Mouse (Mus musculus) midbrain, embryonic 16.5 days (tissue): ENCODE measurements around the gene Agmat. TPM values are rescaled to one million over a fixed set of nuclear protein-coding genes. Genes with fewer than 3 reads are reported as not detected.

Source experiments
- ATAC-seq: fragments of 200-750 bp; cut with Nextera tagmentation; 2 replicates; pipeline ENCODE4 v1.8.0; 2017; ENCODE audit warnings: moderate TSS enrichment
- H3K27ac ChIP-seq: fragments of 300-500 bp; sonication (generic); 2 replicates; pipeline ENCODE4 v1.5.1; 2014; ENCODE audit warnings: mild to moderate bottlenecking, low read length, mixed read lengths
- H3K27me3 ChIP-seq: fragments of 300-500 bp; sonication (generic); 2 replicates; pipeline ENCODE4 v1.6.1; 2014; ENCODE audit warnings: low read depth, low read length, mixed read lengths; ENCODE audit not compliant: control insufficient read depth, insufficient read depth
- H3K36me3 ChIP-seq: fragments of 300-500 bp; sonication (generic); 2 replicates; pipeline ENCODE4 v1.6.1; 2014; ENCODE audit warnings: mild to moderate bottlenecking, low read length, moderate library complexity, mixed read lengths; ENCODE audit not compliant: control insufficient read depth, insufficient read depth
- H3K4me1 ChIP-seq: fragments of 300-500 bp; sonication (generic); 2 replicates; pipeline ENCODE4 v1.6.1; 2014; ENCODE audit warnings: mild to moderate bottlenecking, low read length, mixed read lengths; ENCODE audit not compliant: control insufficient read depth, insufficient read depth
- H3K4me2 ChIP-seq: fragments of 300-500 bp; sonication (generic); 2 replicates; pipeline ENCODE4 v1.6.1; 2014; ENCODE audit warnings: mild to moderate bottlenecking, low read length, mixed read lengths
- H3K4me3 ChIP-seq: fragments of 300-500 bp; sonication (generic); 2 replicates; pipeline ENCODE4 v1.5.1; 2014; ENCODE audit warnings: low read depth, mild to moderate bottlenecking, low read length, moderate library complexity, mixed read lengths
- H3K9ac ChIP-seq: fragments of 300-500 bp; sonication (generic); 2 replicates; pipeline ENCODE4 v1.6.1; 2014; ENCODE audit warnings: low read depth, low read length, mixed read lengths
- H3K9me3 ChIP-seq: fragments of 300-500 bp; sonication (generic); replicated peaks from 2 replicates; pipeline ENCODE4 v1.6.1; 2014; ENCODE audit warnings: mild to moderate bottlenecking, low read length, mixed read lengths; ENCODE audit not compliant: control insufficient read depth, poor library complexity, severe bottlenecking
- WGBS: fragments of 180-500 bp; shearing (Covaris S2); extraction: QIAGEN DNeasy Blood & Tissue Kit; methylation state at CpG from one replicate; pipeline ENCODE4 v1.1.7; 2014; 5-methylcytosine and 5-hydroxymethylcytosine counted together
- polyA plus RNA-seq: library from polyadenylated mRNA; unstranded; fragments of >200 nt; fragmentation: Nextera tagmentation; extraction: Ambion mirVana; gene quantifications from 2 replicates; pipeline ENCODE4 v1.2.1, GENCODE M21; 2015

The Agmat gene
- polyA plus RNA-seq, 1 experiment from 2014 or later: not detected

GRCm38 (mm10) chr4:141749557-141749956, 3.1 kb downstream of the Agmat start:
- no peak overlapping the region for H3K4me3 ChIP-seq
- H3K36me3 ChIP-seq: no peaks in the 10 kb centered on the region
- no peaks in the 10 kb centered on the region for H3K27me3 ChIP-seq
- no peaks in the 10 kb centered on the region for H3K4me1 ChIP-seq
- WGBS: 44% methylated on average over 11 of the region's 11 CpGs
- ATAC-seq: no peak
- H3K4me2 ChIP-seq: no peak overlapping the region
- H3K9me3 ChIP-seq: no peaks in the 10 kb centered on the region
- H3K27ac ChIP-seq: no peak overlapping the region
- no peak overlapping the region for H3K9ac ChIP-seq

DNA sequence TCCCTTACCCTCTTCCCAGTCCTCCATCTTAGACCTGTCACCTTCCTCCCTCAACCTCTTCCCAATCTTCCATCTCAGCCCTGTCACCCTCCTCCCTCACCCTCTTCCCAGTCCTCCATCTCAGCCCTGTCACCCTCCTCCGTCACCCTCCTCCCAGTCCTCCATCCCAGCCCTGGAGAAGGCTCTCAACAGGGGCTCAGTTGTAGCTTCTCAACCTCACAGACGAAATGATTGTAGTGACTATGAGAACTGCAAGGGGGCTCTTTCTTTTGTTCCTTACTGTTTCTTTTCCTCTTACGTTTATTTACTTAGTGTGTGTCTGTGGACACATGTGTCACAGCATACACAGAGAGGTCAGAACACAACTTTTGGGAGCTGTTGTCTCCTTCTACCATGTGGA, 4.4 kb downstream of the Agmat start:
- no peak for ATAC-seq
- WGBS: 62% methylated on average over 3 of the region's 3 CpGs
- no peak overlapping the region for H3K4me3 ChIP-seq
- H3K36me3 ChIP-seq: no peaks in the 10 kb centered on the region
- H3K9ac ChIP-seq: no peak overlapping the region
- no peak overlapping the region for H3K4me2 ChIP-seq
- no peaks in the 10 kb centered on the region for H3K27me3 ChIP-seq
- H3K4me1 ChIP-seq: no peaks in the 10 kb centered on the region
- no peak overlapping the region for H3K27ac ChIP-seq
- H3K9me3 ChIP-seq: no peaks in the 10 kb centered on the region

- 47% methylated on average over 4 of the region's 4 CpGs for WGBS
- Histone ChIP-seq H3K4me1 (no peaks in the 10 kb centered on the region), H3K4me3 (no peak overlapping the region), H3K36me3 (no peaks in the 10 kb centered on the region), H3K27ac (no peak overlapping the region), H3K4me2 (no peak overlapping the region), H3K9ac (no peak overlapping the region), H3K27me3 (no peaks in the 10 kb centered on the region), H3K9me3 (no peaks in the 10 kb centered on the region)
- no peak for ATAC-seq
Observed at GRCm38 (mm10) chr4:141751419-141752075, 5.1 kb downstream of the Agmat start.

- Histone ChIP-seq H3K9me3 (no peaks in the 10 kb centered on the region), H3K4me1 (no peaks in the 10 kb centered on the region), H3K36me3 (no peaks in the 10 kb centered on the region), H3K9ac (no peak overlapping the region), H3K4me3 (no peak overlapping the region), H3K4me2 (no peak overlapping the region), H3K27me3 (no peaks in the 10 kb centered on the region), H3K27ac (no peak overlapping the region)
- no peak for ATAC-seq
- WGBS: 8% methylated on average over 4 of the region's 4 CpGs
Observed at GRCm38 (mm10) chr4:141752076-141752421, 5.6 kb downstream of the Agmat start.

- ATAC-seq: no peak
- Histone ChIP-seq H3K4me1 (no peaks in the 10 kb centered on the region), H3K4me3 (no peak overlapping the region), H3K9me3 (no peaks in the 10 kb centered on the region), H3K4me2 (no peak overlapping the region), H3K27ac (no peak overlapping the region), H3K36me3 (no peaks in the 10 kb centered on the region), H3K27me3 (no peaks in the 10 kb centered on the region), H3K9ac (no peak overlapping the region)
- WGBS: 94% methylated on average over 19 of the region's 19 CpGs
Observed at GRCm38 (mm10) chr4:141755375-141755930, 9.0 kb downstream of the Agmat start.

DNA sequence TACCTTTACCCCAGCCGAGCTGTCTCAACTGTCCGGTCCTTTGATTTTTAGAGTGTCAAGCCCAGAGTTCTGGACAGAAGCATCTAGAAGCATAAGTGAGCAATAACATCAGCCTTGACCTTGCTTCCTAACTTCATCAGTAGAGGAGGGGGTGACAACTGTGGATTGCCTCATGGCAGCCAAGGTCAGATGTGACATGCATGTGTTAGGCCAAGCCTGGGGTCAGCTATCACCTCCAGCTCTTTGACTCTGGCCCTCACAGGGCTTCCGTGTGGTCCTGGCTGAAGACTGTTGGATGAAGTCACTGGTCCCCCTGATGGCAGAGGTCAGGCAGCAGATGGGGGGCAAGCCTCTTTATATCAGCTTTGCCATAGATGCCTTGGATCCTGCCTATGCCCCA, 10.7 kb downstream of the Agmat start:
- Histone ChIP-seq H3K4me2 (no peak overlapping the region), H3K27me3 (no peaks in the 10 kb centered on the region), H3K4me3 (no peak overlapping the region), H3K9me3 (no peaks in the 10 kb centered on the region), H3K4me1 (no peaks in the 10 kb centered on the region), H3K36me3 (peaks cover 4% of the 10 kb centered on the region), H3K27ac (no peak overlapping the region), H3K9ac (no peak overlapping the region)
- no peak for ATAC-seq
- 96% methylated on average over 3 of the region's 3 CpGs for WGBS

DNA sequence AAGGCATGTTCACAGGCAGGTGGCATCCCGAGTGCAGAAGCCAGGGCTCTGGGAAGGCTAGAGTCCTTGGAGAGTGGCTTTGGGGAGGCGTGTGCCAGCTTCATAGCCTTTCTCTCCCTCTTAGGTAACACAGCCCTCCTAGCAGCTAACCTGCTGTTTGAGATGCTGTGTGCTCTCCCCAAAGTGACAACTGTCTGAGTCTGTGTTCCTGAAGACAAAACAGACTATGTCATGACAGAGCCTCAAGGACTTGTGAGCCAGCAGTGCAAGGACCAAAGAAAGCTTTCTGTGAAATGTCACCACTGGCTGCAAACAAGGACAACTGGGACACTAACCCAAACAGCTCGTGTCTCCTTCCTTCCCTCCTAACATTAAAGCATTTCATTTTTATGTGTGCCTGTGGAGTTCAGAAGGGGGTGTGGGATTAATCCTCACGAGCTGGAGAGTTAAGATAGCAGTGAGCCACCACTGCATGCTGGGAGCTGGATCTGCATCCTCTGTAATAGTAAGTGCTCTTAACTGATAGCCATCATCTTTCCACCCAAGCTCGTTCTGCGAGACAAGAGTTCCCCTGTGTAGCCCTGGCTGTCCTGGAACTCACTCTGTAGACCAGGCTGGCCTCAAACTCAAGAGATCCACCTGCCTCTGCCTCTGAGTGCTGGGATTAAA, 12.5 kb downstream of the Agmat start:
- no peaks in the 10 kb centered on the region for H3K9me3 ChIP-seq
- H3K36me3 ChIP-seq: peaks cover 22% of the 10 kb centered on the region
- H3K9ac ChIP-seq: no peak overlapping the region
- no peak overlapping the region for H3K4me2 ChIP-seq
- H3K27me3 ChIP-seq: no peaks in the 10 kb centered on the region
- 70% methylated on average over 6 of the region's 6 CpGs for WGBS
- no peak overlapping the region for H3K27ac ChIP-seq
- no peak for ATAC-seq
- H3K4me1 ChIP-seq: no peaks in the 10 kb centered on the region
- H3K4me3 ChIP-seq: no peak overlapping the region

DNA sequence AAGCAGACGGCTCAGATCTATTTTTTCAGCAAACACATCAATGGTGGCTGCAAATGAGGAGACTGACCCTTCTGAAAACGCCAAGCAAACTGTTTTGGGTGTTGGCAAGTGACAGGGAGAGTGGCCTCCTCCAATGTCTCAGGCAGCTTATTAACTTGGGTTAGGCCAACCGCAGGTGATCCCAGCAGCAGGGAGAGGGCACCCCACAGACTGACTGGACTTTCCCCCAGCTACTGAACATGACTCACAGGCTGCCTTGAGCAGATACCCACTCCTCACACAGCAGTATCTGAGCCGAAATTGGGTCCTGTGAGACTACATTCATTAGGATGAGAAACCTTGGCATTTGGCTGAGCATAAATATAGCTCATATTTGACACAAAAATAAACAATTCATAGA, 14.5 kb downstream of the Agmat start:
- no peaks in the 10 kb centered on the region for H3K9me3 ChIP-seq
- no peaks in the 10 kb centered on the region for H3K4me1 ChIP-seq
- no peak for ATAC-seq
- no peak overlapping the region for H3K4me2 ChIP-seq
- H3K9ac ChIP-seq: no peak overlapping the region
- no peaks in the 10 kb centered on the region for H3K27me3 ChIP-seq
- peaks cover 30% of the 10 kb centered on the region for H3K36me3 ChIP-seq
- H3K4me3 ChIP-seq: no peak overlapping the region
- WGBS: 83% methylated on average over 4 of the region's 4 CpGs
- H3K27ac ChIP-seq: no peak overlapping the region

DNA sequence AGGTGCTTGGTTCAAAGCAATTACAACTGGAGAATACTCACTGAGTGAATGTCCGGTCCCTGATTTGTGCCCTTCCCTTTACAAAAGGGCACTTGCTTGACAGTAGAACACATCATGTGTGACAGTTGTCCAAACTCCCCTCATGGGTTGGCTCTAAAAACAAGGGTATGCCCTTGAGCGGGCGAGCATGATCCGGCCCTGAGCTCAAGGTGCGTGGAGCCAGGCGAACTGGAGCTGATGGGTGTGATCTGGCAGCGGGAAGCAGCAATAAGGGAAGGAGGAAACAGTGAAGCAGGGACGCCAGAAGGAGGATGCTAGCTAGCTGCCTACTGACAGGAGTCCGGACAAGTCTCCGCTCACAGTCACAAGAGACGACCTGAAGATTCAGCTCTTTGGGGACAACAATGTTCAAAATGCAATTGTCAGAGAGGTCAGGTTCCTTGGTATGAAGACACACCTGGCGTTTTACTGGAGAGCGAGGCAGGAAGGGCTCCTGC, 15.7 kb downstream of the Agmat start:
- H3K4me3 ChIP-seq: no peak overlapping the region
- peaks cover 32% of the 10 kb centered on the region for H3K36me3 ChIP-seq
- H3K27ac ChIP-seq: no peak overlapping the region
- H3K4me2 ChIP-seq: no peak overlapping the region
- H3K4me1 ChIP-seq: no peaks in the 10 kb centered on the region; the same call in 1 of the 2 replicates
- H3K9ac ChIP-seq: no peak overlapping the region
- no peaks in the 10 kb centered on the region for H3K27me3 ChIP-seq
- ATAC-seq: no peak
- 96% methylated on average over 13 of the region's 13 CpGs for WGBS
- H3K9me3 ChIP-seq: no peaks in the 10 kb centered on the region
